Mouse (Mus musculus) left cerebral cortex, postnatal 36 days (tissue): ENCODE data around the gene Cmtm4. TPM values are rescaled to one million over a fixed set of nuclear protein-coding genes. Genes with fewer than 3 reads are reported as not detected.
"Not testable (repeated sequence)": the region's sequence is repeated elsewhere in the genome, so short reads cannot be mapped to it uniquely, and the experiment has no call there.

Source experiments
- DNase-seq, 2 experiments: peaks; one replicate each; pipeline ENCODE4 v3.0.0; 2021 to 2022; ENCODE audit warnings: low spot score in 2 of 2, mixed read lengths in 1 of 2
- intact Hi-C: fragments of 180-260 bp; cut with DNase I; formaldehyde crosslinking; loops from one replicate; pipeline ENCODE4 v1.15.1; 2025
- total RNA-seq, 2 experiments: library from RNA; stranded (reverse); gene quantifications; 2 replicates each; pipeline ENCODE4 v1.2.3; 2021

Gene Cmtm4
- total RNA-seq, 2 experiments from 2014 or later: 79.5 to 82.1 TPM

GRCm38 (mm10) chr8:104308341-104308740 is 87.3 kb downstream of the Cmtm4 start:
- intact Hi-C loops, DNase-seq: not testable (repeated sequence)

DNA sequence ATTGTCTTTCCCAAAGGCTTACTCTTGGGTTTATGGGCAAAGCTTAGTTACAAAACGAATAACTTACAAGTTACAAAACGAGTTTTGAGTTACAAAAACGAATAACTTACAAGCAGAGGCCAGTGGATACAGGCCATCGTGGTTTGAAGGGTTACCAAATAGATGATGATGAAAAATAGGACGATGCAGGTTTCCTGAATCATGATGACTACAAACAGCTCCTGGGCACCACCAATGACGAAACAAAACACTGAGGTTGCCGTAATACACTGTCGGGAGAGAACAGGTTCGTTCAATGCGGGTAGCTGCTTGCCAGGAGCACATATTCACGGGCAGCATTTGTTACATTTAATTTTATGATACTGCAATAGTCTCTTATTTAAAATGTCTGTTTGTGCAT is 90.6 kb downstream of the Cmtm4 start:
- intact Hi-C loops: no loop called here
- no peak for DNase-seq

DNA sequence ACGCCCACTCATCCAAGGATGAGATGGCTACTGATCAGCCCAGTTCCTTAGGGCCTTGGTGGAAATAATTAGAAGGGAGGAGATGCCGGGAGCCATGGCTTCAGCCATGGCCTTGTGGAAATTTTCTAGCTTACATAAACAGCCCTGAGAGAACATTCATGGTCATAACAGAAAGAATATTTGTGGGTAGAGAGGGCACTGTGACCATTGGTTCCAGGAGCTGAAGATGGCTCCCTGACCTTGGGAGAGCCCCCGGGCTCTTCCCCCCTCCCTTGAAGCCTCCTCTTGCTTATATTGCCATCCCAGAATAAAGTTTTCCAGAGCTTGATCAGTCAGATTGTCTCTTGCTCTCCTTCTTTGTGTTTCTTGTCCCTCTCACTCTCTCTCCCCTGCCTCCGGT is 93.1 kb downstream of the Cmtm4 start:
- DNase-seq, intact Hi-C loops: not testable (repeated sequence)

DNA sequence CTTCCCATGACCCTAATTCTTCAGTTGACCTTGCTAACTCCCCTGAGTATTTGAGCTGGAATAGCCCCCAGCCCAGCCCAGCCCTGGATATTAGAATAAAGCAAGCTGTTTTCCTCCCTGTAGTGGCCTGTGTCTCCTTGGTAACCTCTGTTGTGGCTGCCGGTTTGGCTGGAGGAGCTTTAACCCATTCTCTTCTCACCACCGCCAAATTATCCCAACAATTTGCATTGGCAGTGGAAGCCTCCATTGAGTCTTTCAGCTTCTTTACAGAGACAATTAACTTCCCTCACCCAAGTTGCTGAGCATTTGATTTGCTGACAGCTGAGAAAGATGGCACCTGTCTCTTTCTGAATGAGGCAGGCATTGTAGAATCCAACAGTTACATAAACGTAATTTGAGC is 94.0 kb downstream of the Cmtm4 start:
- DNase-seq, intact Hi-C loops: not testable (repeated sequence)

Other genes with a start within 250 kb of the Cmtm4 start
- gene Bean1, start 225.4 kb downstream of the Cmtm4 start, total RNA-seq: 10 to 100 TPM; 11.0 to 11.6 TPM
- 10 to 100 TPM; 41.3 to 41.5 TPM for gene Tk2, start 147.2 kb downstream of the Cmtm4 start, total RNA-seq
- gene Cklf, start 144.9 kb downstream of the Cmtm4 start, total RNA-seq: 1 to 10 TPM; 4.9 to 9.4 TPM
- gene Cmtm2a, start 102.6 kb downstream of the Cmtm4 start, total RNA-seq: not detected
- gene Gm45711, start 85.7 kb downstream of the Cmtm4 start, total RNA-seq: not detected
- gene Cmtm1, start 85.7 kb downstream of the Cmtm4 start, total RNA-seq: not detected
- gene Gm11020, start 74.2 kb downstream of the Cmtm4 start, total RNA-seq: not detected
- gene Cmtm2b, start 73.6 kb downstream of the Cmtm4 start, total RNA-seq: not detected
- gene Cmtm3, start 56.4 kb downstream of the Cmtm4 start, total RNA-seq: 10 to 100 TPM; 11.9 to 12.1 TPM
- gene Dync1li2, start 47.2 kb upstream of the Cmtm4 start, total RNA-seq: 100 to 1,000 TPM; 276 to 310 TPM
- 1 to 10 TPM; 1.8 to 2.9 TPM for gene Terb1, start 114.1 kb upstream of the Cmtm4 start, total RNA-seq
- gene Nae1, start 138.8 kb upstream of the Cmtm4 start, total RNA-seq: 10 to 100 TPM; 43.5 to 49.6 TPM
- gene Car7, start 138.9 kb upstream of the Cmtm4 start, total RNA-seq: 10 to 100 TPM; 24.7 to 34.0 TPM
- gene Pdp2, start 195.6 kb upstream of the Cmtm4 start, total RNA-seq: 1 to 10 TPM; 8.1 to 9.0 TPM
- not detected for gene Cdh16, start 228.6 kb upstream of the Cmtm4 start, total RNA-seq
- 1 to 10 TPM; 3.5 to 4.4 TPM for gene Rrad, start 235.5 kb upstream of the Cmtm4 start, total RNA-seq
- 10 to 100 TPM; 31.4 to 33.5 TPM for gene Ciao2b, start 246.2 kb upstream of the Cmtm4 start, total RNA-seq